Mouse (Mus musculus) right cerebral cortex, postnatal 4 days (tissue): ENCODE data around the gene 4930595D18Rik.

Experiments used
- DNase-seq: peaks from one replicate; pipeline ENCODE4 v3.0.0-alpha.2; 2022

The 4930595D18Rik gene

DNA sequence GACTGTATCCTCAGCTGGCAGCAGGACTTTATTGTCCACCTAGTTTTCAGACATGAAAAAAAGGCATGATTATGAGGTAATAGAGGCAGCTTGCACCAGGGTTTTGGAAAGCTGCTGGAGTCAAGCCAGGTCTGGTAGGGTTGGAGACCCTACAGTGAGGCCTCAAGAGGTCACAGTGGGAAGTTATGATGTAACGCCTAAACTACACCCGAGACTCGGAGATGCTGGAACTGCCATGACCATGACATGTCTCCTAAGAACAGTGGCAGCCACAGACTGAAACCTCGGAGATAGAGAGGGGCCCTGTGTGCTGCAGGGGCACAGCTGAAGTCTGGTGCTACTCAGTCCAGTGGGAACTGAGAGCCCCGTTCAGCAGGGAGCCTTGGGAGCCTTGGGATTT is at the start of gene 4930595D18Rik:
TSS of gene 4930595D18Rik (minus strand) at position 16 of the 400 bp plus-strand sequence.
- DNase-seq: no peak

DNA sequence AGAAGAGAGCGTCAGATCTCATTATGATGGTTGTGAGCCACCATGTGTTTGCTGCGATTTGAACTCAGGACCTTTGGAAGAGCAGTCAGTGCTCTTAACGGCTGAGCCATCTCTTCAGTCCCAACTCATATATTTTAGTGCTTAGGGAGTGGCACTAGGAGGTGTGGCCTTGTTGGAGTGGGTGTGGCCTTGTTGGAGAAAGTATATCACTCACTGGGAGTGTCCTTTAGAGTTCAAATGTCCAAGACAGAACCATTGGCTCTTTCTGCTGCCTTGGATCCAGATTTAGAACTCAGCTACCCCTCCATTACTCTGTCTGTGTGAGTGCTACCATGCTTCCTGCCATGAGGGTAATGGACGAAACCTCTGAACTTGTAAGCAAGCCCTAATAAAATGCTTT is 49.5 kb upstream of the 4930595D18Rik start:
- no peak for DNase-seq

DNA sequence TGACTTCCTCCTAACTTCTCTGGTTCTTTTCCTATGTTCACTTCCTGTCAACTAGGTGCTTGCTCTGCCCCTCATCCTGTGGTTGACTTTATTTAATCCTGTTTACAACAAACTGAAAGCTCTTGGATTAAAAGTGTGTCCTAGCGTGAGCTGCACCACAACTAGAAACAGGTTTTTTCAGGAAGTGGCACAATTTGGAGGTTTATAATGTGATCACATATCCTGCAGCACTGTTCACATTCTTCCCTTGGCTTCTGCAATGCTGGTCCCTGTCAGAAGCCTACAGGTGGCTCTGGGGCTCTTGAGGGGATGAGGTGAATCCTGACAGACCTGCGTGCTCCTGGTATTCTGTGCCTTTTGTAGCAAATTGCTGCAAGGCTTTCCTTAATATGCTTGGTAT is 46.5 kb upstream of the 4930595D18Rik start:
- no peak for DNase-seq

DNA sequence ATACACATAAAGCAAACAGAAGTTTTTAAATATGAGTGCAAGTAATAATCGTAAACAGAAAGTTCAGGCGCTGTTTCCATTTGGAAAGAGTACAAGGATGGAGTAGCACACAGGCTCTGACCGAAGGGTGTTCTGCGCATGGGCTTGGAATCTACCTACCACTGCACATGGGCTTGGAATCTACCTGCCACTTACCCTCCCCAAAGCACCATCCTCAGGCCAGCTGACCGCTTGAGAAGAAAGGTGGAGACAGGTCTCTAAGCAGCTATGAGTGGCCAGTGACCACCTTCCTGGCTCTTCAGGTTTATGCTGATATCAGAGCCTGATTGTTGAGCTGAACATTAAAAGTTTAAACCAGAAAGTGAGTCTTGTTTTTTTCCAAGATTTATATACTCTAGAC is 44.2 kb upstream of the 4930595D18Rik start:
- no peak for DNase-seq

DNA sequence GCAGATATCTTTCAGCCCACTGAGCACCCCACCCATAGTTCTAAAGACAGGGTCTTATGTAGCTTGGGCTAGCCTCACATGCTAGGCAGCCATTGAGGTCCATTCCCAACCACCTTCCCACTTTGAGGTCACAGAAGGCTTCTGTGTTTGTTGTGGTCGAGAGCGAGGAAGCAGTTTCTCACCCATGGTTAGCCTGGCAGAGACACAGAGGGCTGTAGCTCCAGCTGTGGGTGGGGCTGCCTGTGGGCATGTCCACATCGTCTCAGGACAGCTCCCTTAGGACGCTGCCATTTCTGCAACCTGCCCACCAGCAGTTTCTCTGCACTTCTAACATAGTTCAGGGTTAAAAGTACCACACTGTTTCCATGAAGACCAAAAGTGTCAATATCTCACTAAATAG is 43.1 kb upstream of the 4930595D18Rik start:
- DNase-seq: no peak

DNA sequence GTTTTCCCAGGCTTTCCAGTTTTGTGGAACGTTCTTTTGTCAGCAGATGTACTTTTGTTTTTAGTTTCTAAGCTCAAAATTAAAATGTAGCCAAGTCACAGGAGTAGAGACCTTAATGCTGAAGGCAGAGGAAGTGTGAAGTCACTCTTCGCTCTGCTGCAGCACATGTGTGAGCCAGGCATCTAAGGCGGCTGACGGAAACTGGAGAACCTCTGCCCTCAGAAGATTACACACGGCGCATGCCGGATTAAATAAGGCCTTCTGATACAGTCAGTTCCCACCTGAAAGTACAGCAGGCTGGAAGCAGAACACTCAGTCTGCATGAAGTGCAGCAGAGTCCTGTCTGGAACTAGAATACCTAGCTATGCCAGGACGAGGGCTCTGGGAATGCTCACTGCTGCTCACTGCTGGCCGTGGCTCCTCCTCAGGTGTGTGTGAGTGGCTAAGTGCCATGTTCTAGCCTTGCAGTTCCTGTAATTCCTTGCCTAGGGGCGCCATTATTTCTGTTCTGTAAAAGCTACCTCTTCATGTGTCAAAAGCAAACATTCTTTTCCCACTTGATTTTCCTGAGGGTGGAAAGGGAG is 41.0 kb upstream of the 4930595D18Rik start:
- DNase-seq: no peak

DNA sequence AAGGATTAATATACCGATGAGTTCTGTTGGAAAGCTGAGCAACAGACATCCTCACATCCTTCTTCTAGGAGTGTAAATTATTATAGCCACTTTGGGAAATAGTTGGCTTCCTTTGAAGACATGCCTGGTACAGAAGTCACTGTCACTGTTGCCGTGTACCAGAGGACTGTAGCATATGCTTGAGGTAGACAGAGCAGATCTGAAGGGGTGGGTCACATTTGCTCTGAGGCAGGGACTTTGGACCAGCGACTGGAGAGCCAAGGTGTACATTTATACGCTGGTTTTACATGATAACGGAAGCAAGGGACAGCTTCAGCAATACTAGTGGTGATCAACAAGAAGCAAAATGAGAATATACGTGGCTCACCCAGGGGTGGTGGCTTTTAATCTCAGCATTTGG is 34.6 kb upstream of the 4930595D18Rik start:
- no peak for DNase-seq

DNA sequence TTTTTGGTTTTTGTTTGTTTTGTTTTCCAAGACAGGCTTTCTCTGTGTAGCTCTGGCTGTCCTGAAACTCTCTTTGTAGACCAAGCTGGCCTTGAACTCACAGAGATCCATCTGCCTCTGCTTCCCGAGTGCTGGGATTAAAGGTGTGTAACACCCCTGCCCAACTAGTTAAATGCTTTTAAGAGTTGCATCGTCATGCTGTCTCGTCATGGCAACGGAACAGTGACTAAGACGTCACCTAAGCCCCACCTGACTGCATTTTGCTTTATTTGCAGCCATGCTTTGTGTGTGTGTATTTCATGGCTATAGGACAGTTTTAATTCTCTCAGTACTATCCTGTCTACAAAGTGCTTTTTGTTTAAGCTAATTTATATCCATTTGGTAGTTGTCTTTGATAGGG is 27.4 kb upstream of the 4930595D18Rik start:
- no peak for DNase-seq

DNA sequence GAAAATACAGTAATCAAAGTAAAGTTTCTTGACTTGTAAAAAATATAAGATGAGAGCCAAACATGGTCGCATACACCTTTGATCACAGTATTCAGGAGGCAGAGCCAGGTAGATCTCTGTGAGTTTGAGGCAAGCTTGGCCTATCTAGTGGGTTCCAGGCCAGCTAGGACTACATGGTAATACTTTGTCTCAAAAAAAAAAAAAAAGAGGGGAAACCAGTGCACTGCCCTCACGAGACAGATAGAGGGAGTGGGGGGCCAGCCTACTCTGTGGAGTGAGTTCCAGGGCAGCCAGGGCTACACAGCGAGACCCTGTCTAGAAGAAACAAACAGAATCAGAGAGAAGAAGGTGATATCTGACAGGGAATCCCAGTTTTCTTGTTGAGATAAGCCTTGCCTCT is 23.4 kb upstream of the 4930595D18Rik start:
- no peak for DNase-seq

DNA sequence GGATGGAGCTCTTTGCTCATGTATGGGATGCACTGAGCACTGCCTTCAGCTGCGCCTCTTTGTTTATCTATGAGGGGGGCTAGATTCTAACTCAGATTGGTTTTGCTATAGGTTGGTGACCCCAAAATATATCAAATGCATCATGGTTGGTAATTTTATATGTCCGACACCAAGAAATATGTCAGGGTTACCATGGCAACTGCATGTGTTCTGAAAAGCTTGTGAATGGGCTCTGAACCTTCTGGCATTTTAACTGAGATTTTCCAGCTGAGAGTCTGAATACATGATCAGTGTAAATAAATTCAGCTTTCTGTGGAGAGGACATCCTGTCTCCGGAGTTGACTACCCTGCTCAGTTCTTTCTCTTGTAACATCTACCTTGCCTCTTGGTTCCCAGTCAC is 19.7 kb upstream of the 4930595D18Rik start:
- DNase-seq: no peak

DNA sequence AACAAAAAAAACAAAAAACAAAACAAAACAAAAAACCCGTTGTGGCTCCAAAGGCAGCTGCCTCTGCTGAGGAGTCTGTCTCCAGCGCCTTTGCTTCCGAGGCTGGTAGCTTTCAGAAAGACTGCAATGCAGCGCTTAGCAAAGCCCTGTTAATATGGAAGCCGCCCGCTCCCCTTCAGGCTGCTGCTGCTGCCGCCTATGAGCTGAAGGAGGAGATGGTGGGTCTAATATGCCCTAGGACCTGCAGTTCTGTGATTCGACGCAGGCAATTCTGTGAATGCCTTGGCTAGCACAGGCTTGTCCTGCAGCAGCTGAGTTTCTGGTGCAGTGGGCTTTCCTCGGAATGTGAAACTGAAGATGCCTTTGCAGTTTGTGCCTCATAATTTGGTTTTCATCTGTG is 18.8 kb upstream of the 4930595D18Rik start:
- peak; percentile 35 for DNase-seq

DNA sequence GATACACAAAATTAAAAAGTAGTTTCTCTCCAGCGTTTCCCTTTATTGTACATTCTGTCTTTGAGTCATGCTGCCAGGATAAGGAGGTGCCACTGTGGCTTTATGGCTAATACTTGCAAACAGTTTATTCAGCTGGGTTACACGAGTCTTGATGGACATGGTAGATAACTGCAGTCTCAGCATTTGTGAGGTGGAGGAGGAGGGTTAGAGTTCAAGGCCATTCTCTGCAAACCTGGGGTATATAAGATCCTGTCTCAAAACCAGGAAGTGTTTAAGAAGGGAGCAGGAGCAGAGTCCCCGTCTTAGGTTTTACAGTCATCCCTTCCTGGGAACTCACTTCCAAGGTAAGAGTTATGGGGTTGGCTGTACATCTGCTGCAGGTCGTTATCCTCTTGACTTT is 12.3 kb upstream of the 4930595D18Rik start:
- DNase-seq: no peak

DNA sequence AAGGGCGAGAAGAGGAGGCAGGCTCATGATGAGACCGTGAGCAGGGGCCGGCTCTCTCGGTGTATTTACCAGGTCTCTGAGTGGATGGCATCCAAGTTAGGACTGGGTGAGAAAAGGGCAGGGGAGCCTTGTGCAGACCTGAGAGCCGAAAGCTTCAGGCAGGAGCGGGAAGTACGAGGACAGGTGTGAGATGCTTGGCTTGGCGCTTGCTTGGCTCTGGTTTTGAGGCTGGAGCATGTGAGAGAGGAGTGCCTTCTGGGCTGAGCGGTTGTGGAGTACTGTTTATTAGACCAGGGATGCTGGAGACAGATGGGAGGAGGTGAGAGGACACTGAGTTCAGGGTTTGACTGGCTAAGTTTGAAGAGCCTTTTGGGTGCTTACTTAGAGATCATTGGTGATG is 9.0 kb upstream of the 4930595D18Rik start:
- no peak for DNase-seq

DNA sequence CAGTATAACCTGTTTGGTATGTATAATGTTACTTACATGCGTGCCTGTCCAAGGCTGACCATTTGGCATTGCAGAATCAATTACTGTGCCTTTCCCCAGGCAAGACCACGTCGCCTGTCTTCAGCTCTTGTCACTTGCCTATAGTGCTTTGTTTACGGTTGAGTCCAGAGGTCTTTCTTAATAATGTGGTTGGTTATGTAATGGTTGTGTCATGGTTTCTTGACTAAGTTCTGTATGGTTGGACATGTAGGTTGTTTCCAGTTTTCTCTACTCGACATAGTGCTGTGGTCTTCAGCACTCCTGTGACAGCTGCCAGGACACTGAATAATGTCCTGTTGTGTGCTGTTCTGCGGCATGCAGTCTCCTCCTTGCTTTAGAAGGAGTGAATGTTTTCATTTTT is 8.5 kb upstream of the 4930595D18Rik start:
- DNase-seq: no peak

DNA sequence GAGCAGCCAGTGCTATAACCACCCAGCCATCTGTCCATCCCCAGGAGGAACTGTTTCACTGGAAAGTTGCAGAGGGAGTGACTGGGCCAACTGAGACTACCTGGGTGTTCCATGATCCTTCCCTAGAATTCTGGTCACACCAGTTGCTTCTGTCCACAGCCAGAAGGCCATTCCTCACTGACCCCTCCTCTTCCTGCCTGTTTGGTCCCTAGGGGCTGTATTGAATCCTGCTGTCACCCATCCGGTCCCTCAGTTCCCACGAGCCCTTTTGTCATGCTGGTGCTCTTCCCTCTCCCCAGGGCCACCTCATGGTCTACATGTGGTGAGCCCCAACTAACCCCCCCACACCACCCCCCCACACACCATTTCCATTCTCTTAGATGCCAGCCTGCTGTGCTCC is 6.6 kb upstream of the 4930595D18Rik start:
- DNase-seq: no peak

DNA sequence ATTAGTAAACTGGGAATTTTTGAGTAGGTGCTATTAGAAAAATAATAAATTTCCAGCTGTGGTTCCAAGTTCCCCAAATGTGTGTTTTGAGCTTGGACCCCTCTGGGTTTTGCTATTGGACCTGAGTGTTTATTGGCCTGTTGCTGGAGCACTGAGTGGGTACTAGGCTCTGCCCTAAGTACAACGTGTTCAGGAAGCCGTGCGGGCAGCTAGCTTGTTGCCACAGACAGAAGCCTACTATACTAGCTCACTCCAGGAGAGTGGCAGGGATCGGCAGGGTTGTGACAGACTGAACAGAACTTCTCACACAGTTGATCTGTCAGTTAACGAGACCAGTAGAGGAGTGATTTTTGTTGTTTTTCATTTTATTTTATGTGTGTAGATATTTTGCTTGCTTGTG is 6.1 kb upstream of the 4930595D18Rik start:
- no peak for DNase-seq

DNA sequence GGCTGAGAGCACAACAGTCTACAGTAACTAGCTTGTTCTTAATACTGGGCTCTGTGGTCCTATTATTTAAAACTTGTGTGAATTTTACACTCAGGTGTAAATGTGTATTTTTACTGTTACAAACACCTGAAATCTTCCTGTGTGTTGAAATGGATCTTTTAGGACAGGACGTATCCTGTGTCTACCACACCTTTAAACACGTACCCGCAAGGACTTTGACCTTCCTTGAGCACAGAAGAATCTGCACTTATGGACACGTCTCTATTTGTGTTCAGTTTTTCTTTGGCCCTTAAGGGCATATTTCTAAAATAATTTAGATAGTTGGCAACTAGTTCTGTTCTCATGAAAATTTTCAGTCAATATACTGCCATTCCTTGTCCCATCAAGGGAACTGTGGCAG is 4.0 kb upstream of the 4930595D18Rik start:
- DNase-seq: no peak

DNA sequence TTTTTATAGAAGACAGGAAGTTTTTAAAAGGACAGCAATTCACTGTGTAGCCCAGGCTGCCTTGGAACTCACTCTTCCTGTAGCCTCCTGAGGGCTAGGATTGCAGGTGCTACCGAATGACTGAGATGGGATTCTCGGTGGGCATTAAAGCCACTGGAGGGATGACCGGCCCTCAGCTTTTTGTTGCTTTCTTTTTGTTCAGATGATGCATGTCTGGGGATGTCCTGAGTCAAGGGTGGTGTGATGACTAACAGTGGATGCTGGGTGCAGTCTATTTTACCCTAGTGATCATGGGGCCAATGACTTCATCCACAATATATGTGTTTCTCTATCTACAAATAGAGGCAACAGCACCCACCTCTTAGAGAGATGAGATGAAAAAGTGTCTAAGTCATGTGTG is 2.7 kb upstream of the 4930595D18Rik start:
- no peak for DNase-seq

DNA sequence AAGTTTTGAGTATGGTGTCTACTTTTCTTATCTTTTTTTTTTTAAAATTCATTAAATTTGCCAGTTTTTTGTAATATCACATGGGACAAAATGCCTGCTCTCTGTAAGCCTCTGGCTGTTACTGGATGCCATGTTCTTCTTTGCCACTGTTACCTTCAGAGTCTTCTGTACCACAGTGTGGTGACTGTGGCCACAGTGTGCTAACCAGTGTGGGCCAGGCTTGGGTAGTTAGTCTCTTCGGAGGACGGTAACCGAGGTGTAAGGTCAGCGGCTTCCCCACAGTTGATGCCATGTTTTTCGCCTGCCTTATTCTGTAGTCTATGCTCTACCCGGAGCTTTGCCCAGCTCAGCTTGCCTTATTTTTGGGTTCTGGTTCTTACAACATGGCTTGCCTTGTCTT is 1.9 kb downstream of the 4930595D18Rik start:
- no peak for DNase-seq

DNA sequence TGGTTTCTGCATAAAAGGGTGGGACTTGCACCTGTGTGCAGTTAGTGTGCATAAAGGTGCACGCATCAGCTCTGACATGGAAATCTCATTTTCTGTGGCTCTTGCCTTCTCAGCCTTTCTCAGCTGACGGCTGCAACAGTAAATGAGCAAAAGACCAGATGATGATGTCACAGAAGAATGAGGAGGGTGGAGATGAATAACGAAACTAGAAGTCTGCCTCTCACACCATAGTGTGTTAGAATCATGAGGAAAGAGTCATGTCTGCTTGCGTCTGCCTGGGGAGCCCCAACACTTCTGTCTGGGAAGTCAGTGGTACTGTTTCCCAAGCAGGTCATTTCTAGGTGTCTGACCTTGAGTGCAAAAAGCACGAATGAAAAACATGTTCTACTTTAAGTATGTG is 2.4 kb downstream of the 4930595D18Rik start:
- no peak for DNase-seq

DNA sequence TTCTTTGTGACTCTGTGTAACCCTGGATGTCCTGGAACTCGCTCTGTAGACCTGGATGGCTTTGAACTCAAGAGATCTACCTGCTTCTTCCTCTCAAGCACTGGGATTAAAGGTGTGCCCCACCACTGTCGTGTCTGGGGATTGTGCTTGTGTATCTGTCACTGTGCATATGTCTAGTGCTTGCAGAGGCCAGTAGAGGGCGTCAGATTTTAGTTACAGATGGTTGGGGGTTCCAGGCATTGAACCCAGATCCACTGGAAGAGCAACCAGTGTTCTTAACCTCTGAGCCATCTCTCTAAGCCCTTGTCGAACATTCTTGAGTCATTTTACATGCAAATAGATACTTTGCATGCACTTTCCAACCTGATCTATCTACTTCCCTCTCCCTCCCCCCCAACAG is 5.5 kb downstream of the 4930595D18Rik start:
- DNase-seq: no peak

DNA sequence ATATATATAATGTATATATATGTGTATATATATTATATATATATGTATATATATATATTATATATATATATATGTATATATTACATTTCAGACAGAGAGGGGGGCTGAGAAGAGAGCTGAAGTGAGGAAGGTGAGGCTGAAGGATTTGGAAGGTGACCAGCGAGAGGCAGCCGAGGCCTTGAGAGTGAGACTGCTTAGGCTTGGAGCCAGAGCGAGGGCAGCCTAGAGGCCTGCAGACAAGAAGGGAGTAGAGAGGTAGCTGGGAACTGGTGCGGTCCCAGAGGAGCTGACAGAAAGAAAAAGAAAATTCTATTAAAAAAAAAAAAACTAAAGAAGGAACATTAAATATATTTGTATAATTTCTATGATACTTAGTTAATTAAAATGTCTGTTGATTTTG is 15.4 kb downstream of the 4930595D18Rik start:
- no peak for DNase-seq

DNA sequence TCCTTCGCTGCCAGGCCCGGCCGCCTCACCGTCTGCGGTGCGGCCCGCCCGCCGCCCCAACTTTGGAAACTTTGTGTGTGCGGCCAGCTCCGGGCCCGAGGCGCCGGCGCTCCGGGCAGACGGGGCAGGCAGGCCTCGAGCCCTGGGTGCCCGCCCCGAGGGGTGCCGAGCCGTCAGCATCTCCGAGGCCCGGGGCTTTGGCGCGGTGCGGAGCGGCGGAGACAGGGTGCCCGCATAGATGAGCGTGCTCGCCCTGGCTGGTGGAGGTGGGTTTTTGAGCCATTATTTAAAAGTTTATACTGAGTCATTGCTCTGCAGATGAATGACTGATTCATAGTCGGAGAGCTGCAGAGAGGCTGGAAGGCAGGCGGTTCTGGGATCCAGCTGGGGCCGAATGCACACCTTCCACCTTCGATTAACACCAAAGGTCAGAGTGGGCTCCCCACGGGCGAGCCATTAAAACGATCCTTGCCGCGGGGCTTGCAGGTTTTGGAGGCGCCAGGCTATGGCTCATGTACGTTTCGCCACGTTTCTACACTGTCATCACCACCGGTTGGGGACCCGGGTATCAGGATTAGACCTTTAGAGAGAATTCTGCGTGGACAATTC is 17.5 kb downstream of the 4930595D18Rik start:
- DNase-seq: peak; percentile 31

DNA sequence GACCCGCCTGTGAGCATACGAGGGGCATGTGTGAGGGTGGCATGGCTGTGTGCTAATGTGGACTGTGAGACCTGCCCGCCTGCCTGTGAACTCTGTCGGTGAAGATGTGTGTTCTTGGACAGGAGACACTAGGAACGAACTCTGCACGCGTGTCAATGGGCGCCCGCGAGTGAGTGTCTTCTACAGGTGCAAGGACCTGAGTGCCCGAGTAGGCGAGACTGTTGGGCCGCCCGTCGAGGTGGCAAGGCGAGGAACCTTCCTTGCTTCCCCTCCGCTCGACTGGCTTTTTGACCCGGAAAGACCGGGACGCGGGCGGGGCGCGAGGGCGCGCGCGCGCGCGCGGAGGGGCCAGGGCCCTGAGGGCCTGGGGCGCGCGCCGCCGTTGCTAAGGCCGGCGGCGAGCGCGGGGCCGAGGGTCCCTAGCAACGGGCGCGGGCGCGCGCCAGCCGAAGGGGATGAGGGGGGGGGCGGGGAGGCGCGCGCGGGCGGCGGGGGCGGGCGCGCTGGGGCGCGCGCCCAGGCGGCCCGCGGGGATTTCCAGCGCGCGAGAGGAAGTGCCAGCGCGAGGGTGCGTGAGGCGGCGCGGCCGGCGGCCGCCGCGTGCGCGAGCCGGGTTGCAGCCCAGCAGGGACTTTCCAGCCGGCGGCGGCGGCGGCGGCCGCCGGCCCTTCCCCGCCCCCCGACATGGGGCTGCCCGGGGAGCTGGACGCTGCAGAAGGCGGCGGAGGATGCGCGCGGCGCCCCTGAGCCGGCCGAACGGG is 18.3 kb downstream of the 4930595D18Rik start, which contains the start of gene Traf3:
TSS of gene Traf3 (plus strand) at position 540 of the 761 bp plus-strand sequence.
- DNase-seq: peak; percentile 74
